Mouse (Mus musculus) brain, embryonic 14.5 days (tissue): ENCODE measurements around the gene Gucy1b1.

Experiments used
- CTCF ChIP-seq: fragments of 200-500 bp; IDR thresholded peaks from 2 replicates; pipeline ENCODE4 v1.5.1; 2012; ENCODE audit warnings: inconsistent platforms, mild to moderate bottlenecking, moderate library complexity, borderline replicate concordance; ENCODE audit not compliant: insufficient read depth, insufficient read length; ENCODE audit errors: extremely low read depth
- POLR2A ChIP-seq: fragments of 200-500 bp; IDR thresholded peaks from 2 replicates; pipeline ENCODE4 v1.6.1; 2012; ENCODE audit warnings: mild to moderate bottlenecking, inconsistent platforms, borderline replicate concordance; ENCODE audit not compliant: poor library complexity, insufficient read depth, insufficient read length, severe bottlenecking; ENCODE audit errors: extremely low read depth

DNA sequence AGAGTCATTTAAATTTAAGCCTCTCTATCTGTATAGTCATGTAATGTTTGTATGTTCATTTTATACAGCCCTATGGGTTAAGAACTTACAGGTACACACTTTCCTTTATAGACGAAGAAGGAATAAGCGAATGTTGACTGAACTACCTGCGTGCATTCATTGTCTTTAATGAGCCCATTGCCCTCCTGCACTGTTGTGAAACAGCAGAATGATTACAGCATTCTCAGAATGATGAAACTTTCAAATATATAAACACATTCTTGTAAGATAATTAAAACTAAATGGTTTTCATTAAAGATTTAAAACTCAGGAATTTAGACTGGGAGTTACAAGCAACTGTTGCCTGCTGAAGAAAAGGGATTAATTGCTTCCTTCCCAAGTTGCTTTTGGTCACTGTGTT is 86.9 kb downstream of the Gucy1b1 start:
- TF ChIP-seq POLR2A (no peak), CTCF (no peak)
